Comparison of ENCODE assay signal across 11 mouse cellular contexts in the genomic region with DNA sequence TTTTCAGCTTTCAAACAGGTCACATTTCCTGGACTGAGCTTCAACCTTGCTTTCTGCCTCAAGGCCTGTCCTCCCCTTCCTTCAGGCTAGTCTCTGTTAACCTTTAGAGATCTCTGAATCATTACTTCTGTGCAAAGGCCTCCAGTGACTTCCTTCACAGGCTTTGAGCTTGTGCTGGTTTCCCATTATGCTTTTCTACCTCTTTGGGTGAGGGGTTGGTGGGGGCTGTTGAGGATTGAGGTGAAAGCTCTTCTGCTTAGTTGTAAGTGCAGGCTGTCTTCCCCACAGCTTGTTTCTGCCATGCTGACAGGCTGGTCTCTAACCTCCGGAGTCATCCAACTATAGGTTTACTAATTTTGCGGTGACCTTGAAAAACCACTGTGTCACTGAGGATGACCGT.
"Had no signal": no experiment of that assay in that cellular context is flagged by ENCODE, and none has a peak within 500 bp of the region (broad histone marks: within the 10 kb centered on the region; RNA-seq: fewer than 3 reads in every experiment).

No protein-coding gene starts in this region.

- H3K4me3 ChIP-seq: intestine, embryonic 15.5 days; left cerebral cortex, adult 2 months; limb, embryonic 10.5 days; liver, embryonic 15.5 days; lung, embryonic 15.5 days; midbrain, embryonic 13.5 days; stomach, embryonic 15.5 days had no signal

- H3K27ac ChIP-seq: intestine, embryonic 15.5 days; left cerebral cortex, adult 2 months; limb, embryonic 10.5 days; liver, embryonic 15.5 days; lung, embryonic 15.5 days; midbrain, embryonic 13.5 days; stomach, embryonic 15.5 days had no signal

- ATAC-seq: intestine, embryonic 15.5 days; midbrain, embryonic 13.5 days had no signal

- H3K4me2 ChIP-seq: intestine, embryonic 15.5 days; liver, embryonic 15.5 days; lung, embryonic 15.5 days; midbrain, embryonic 13.5 days; stomach, embryonic 15.5 days had no signal

- H3K27me3 ChIP-seq: intestine, embryonic 15.5 days; liver, embryonic 15.5 days; lung, embryonic 15.5 days; midbrain, embryonic 13.5 days; stomach, embryonic 15.5 days had no signal

- H3K9ac ChIP-seq: intestine, embryonic 15.5 days; liver, embryonic 15.5 days; lung, embryonic 15.5 days; midbrain, embryonic 13.5 days; stomach, embryonic 15.5 days had no signal

- H3K9me3 ChIP-seq: intestine, embryonic 15.5 days; limb, embryonic 10.5 days; liver, embryonic 15.5 days; lung, embryonic 15.5 days; midbrain, embryonic 13.5 days; stomach, embryonic 15.5 days had no signal

- DNase-seq: kidney, adult 9 months; kidney, postnatal 14 days; lung, postnatal 36 days; right cerebral cortex, postnatal 14 days had no signal
